Mouse (Mus musculus): ENCODE results near the gene Cadm4. TPM values are rescaled to one million over a fixed set of nuclear protein-coding genes. Genes with fewer than 3 reads are reported as not detected.

The Cadm4 gene
- total RNA-seq (2015) = not detected in 2 replicates
- not detected in 2 replicates for total RNA-seq (2017)

GRCm38 (mm10) chr7:24481474-24482207 is at the start of gene Cadm4:
Gene Cadm4 (plus strand): TSS chr7:24482023.
- peak; percentile 81 for ATAC-seq (ENCODE audit: poor library complexity, severe bottlenecking)

GRCm38 (mm10) chr7:24435305-24435704 is 46.5 kb upstream of the Cadm4 start:
- no peak for ATAC-seq (ENCODE audit: poor library complexity, severe bottlenecking)

DNA sequence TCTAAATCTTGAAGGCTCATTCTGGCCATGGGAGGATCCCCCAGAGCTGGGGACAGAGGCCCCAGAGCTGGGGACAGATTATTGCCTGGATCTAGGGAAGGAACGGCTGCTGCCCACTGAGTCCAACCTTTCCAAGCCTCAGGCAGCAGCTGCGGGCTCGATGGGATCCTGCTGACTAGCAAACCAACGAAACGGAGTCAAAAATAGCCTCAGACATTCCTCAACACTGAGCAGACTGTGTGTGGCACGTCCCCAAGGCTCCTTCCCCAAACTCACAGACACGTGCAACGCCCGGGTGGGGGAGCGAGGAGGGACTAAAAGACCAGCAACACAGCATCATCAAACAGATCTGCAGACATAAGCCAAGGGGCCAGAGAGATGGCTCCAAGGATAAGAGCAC is 43.8 kb upstream of the Cadm4 start:
- ATAC-seq (ENCODE audit: poor library complexity, severe bottlenecking) = no peak

- no peak for ATAC-seq (ENCODE audit: poor library complexity, severe bottlenecking)
These were observed 42.6 kb upstream of the Cadm4 start for GRCm38 (mm10) chr7:24439191-24439590.

DNA sequence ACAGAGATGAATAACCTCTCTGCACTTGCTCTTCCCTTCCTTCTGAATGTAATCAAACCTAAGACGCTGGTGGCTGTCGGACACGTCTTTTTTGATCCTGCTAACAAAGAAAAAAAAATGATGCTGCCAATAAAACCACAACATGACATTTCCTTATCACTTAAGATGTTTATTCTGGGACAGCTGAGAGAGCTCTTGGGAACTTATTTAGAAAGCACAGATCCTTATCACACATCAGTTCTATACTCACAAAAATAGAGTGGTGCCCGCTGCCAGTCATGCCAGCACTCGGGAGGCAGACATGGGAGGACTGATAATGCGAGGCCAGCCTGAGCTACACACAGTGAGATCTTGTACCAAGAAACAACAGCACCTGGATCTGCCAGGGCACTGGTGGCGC is 41.9 kb upstream of the Cadm4 start:
- ATAC-seq (ENCODE audit: poor library complexity, severe bottlenecking) = no peak

DNA sequence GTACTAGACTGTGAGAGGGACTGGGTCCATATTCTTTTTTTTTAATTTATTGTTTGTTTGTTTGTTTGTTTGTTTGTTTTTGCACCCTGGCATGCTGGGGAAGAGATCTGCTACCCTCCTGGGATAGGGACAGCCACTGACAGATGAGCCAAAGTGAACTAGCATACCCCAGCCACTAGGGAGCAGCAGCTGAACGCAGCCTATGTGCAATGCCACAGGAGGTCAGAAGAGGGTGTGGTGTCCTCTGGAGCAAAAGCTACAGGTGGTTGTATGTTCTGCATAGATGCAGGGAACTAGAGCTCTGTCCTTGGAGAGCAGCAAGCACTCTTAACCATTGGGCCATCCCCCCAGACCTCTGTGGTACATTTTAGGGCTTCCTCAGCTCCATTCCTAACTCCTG is 40.0 kb upstream of the Cadm4 start:
- peak; percentile 81 for ATAC-seq (ENCODE audit: poor library complexity, severe bottlenecking)

DNA sequence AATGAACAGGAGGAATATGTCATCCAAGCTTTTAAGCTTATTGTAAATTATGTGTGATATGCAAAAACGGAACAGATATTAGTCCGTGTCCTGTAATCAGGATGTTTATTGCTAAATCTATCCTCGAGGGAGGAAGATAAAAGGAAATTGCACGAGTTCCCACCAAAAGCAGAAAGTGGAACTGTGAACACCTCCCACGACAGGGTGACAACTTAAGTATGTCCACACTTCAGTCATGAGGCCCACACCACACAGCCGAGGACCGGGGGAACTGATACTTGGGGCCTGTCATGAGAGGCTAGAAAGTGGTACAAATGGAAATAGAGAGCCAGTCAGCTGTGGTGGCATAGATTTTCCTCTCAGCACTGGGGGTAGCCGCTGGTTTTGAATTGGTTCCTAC is 39.5 kb upstream of the Cadm4 start:
- ATAC-seq (ENCODE audit: poor library complexity, severe bottlenecking) = peak; percentile 79

GRCm38 (mm10) chr7:24445266-24445926 is 36.4 kb upstream of the Cadm4 start:
- ATAC-seq (ENCODE audit: poor library complexity, severe bottlenecking) = peak; percentile 57

GRCm38 (mm10) chr7:24446697-24447340 is 35.0 kb upstream of the Cadm4 start:
- no peak for ATAC-seq (ENCODE audit: poor library complexity, severe bottlenecking)

DNA sequence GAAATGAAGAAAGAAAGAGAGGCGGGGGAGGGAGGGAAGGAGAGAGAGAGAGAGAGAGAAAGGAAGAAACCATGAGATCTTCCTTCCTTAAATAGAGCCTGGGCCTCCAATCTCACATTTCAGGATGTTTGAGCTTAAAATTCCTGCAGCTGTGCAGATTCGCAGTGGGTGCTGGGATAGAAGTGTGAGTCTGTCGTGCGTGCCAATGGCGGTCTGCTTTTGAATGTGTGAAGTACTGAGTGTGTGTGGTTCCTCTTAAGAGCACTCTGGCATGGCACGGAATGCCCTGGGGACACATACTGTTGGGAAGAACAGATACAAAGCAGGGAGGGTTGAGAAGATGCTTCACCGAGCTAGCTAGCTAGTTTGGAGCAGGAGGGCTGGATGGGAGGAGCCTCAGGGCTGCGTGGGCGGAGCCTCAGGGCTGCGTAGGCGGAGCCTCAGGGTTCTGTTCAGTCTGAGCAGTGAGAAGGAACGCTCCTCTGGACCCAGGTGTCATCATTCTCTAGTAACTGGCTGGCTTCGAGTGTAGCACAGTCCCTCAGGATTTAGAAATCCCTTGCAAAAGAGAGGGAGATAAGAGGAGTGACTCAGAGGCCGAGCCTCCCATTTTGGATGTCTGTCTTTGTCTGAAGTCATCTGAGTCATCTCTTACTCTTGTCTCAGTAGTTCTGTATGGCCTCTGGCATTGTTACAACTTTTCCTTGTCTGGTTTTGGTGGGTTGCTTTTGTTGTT is 32.9 kb upstream of the Cadm4 start:
- ATAC-seq (ENCODE audit: poor library complexity, severe bottlenecking) = peak; percentile 33

- peak; percentile 80 for ATAC-seq (ENCODE audit: poor library complexity, severe bottlenecking)
These were observed 31.2 kb upstream of the Cadm4 start for GRCm38 (mm10) chr7:24450585-24451017.

- peak; percentile 11; the same call in 1 of the 2 replicates for ATAC-seq (ENCODE audit: poor library complexity, severe bottlenecking)
These were observed 29.9 kb upstream of the Cadm4 start, which contains the start of gene Irgc1 for GRCm38 (mm10) chr7:24451855-24452311. Gene Irgc1 (minus strand): TSS chr7:24452297.

GRCm38 (mm10) chr7:24454199-24454598 is 27.6 kb upstream of the Cadm4 start:
- ATAC-seq (ENCODE audit: poor library complexity, severe bottlenecking) = no peak

DNA sequence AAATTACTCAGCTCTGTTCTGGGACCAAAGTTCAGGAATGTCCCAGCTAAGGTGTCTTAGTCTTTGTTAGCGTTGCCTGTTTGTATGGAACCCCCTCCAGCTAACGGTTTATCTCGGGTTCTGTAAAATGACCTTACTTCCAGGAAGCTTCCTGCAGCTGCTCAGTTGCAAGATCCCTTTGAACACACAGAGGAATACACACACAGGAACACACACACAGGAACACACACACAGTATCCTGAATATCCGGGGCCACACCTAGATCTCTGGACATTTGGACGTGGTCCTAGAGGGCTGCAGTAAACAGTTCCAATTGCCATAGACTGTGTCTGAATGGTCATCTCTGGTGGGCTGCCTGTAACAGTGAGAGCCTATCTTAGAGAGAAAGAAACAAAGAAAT is 26.1 kb upstream of the Cadm4 start:
- no peak for ATAC-seq (ENCODE audit: poor library complexity, severe bottlenecking)

GRCm38 (mm10) chr7:24457726-24458370 is 24.0 kb upstream of the Cadm4 start:
- peak; percentile 53 for ATAC-seq (ENCODE audit: poor library complexity, severe bottlenecking)

DNA sequence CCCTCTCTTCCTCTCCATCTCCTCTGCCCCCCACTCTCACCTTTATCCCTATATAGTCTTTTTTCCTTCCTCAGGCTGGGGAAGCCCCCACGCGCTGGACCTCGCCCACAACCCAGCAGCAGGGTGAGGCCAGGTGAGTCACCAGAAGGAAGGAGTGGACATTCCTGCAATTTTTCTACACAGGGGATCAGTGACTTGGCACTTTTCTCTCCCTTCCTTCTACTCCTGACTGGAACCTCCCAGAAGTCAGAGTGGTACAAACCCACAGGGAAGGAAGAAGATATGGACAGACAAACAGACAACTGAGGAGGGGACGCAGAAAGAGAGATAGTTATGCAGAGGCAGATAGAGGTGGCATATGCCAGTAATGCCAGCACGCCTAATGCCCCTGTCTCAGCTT is 22.4 kb upstream of the Cadm4 start:
- ATAC-seq (ENCODE audit: poor library complexity, severe bottlenecking) = no peak

DNA sequence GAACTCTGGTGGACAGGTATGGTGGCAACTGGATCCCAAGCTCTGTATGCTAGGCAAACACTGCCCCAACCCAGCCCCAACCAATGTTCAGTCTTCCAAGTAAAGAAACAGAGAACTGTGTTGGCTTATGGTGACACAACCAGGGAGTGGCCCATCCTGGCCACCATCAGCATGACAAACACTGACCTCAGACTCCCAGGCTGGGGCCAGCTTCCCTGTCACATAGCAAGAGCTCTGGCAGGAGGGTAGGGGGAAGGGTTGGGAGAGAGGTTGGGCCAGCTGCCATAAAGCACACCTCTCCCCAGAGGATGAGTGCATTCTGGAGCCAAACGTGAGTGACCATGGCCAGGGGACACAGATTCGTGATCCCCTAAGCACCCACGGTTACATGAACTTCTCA is 22.0 kb upstream of the Cadm4 start:
- ATAC-seq (ENCODE audit: poor library complexity, severe bottlenecking) = peak; percentile 59

DNA sequence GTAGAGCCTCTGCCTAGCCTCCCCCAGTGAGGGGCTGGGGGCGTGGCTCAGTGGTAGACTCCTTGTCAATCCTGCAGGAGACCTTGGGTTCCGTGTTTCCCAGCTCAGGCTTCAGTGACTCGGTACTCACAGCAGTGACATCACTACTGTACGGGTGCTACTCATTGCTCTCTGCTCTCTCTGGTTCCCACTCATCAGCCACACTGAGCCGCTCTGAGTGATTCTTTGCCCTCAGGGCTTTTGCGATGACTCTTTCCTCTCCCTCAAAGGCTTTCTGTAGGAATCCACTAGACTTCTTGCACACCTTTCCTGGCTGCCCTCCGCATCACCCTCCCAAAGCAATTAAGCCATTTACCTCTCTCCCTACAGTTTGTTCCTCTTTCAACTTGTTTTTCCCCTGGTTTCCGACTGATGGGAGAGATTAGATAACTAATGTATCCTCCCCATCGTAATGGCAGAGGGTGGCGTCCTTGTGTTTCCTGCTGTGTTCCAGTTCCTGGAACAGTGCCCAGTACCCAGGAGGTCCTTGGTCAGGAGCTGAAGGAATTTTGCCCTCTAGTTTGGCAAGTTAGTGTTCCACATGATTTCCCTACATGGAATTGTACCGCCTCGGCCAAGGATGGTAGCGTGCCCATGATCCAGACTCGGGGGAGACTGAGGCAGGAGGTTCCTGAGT is 20.3 kb upstream of the Cadm4 start:
- ATAC-seq (ENCODE audit: poor library complexity, severe bottlenecking) = peak; percentile 15; the same call in 1 of the 2 replicates

- peak; percentile 62 for ATAC-seq (ENCODE audit: poor library complexity, severe bottlenecking)
These were observed 19.2 kb upstream of the Cadm4 start, which contains the start of gene Plaur for GRCm38 (mm10) chr7:24462388-24463319. Gene Plaur (plus strand): TSS chr7:24462484.

Measured in megakaryocyte, adult 5-6 weeks (primary cell).